Mouse (Mus musculus): Measurements from ENCODE around the gene Arid1b. TPM values are rescaled to one million over a fixed set of nuclear protein-coding genes. Genes with fewer than 3 reads are reported as not detected.
"Not testable (repeated sequence)": the region's sequence is repeated elsewhere in the genome, so short reads cannot be mapped to it uniquely, and the experiment has no call there.

The Arid1b gene
- polyA plus RNA-seq, 2 experiments from 2014 or later = 9.6 to 12.1 TPM

DNA sequence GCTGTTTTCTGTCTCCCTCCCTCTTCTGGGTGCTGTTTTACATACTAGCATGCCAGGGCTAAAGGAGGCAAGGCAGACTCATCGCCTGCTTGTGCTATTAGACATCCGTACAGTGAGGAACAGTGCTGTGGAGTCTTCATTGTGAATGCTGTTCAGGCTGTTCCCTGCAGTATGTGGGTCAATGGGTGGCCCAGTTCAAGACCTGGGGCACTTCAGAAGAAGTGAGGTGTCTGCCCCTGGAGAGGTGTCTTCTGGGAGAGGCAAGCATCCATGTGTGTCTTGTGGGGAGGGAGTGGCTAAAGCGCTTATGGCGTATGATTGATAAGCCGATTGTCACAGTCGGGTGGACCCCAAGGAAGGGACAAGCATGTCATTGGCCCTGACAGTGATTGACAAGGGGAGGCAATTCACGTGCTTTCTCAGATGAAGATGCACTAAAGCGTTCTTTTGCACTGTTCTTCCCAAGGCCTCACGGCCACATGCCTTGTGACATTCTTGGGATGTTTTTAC, 65.0 kb downstream of the Arid1b start:
- ATAC-seq = no peak

DNA sequence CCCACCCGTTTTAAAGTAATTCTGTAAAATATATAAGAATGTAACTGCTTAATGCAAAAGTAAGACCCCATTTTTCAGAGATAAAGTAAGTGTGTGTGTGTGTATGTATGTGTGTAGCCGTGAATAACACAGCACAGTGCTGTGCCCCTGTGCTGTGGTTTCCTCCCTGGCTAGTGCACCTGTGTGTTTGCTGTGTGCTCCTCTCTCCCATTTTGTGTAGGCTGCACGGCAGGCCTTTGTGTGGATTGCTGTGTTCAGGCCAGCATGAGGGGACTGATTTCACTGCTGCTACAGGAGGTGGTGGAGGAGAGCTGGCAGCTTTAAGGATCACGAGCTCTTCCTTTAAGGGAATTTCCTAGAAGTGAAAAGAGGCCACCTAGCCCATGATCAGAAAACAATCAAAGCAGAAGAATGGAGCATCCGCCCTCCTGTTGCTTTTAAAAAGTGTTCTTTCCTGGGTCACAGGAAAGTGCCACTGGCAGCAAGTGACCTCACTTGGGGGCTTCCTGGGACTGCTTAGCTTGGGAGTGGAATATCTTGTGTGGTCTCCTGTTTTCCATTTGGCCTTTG, 66.5 kb downstream of the Arid1b start:
- peak; percentile 47 for ATAC-seq

DNA sequence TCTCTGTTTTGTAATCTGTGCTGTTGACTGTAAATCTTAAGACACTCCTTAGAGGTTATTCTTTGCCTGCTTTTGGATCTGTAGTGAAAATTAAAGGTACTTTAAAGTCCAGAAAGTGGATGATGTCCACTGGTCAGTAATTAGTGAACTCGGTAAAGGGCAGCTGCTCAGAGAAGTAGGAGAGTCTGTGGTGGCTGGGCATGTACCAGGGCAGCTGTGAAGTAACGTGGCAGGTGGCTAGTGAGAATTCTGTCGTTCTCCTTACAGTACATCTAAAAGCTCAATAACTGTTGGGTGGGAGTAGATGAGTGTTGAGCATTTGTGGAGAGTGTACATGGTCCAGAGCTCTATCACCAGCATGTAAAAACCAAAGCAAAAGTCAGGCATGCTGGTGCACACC, 67.1 kb downstream of the Arid1b start:
- ATAC-seq = no peak

DNA sequence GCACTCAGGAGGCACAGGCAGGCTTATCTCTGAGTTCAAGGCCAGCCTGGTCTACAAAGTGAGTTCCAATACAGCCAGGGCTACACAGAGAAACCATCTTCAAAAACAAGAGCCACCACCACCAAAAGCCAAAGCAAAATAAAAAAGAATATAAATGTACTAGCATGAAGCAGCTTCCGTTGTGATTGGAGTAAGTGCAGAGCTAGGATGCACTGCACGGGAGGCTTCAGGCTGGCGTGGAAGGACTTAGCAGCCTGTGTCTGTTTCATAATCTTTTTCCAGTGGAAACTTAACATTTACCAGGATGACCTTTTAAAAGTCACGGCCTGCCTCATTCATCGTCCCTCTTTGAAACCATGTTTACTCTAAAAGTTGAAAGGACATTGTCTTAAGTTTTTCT, 67.5 kb downstream of the Arid1b start:
- ATAC-seq = no peak

DNA sequence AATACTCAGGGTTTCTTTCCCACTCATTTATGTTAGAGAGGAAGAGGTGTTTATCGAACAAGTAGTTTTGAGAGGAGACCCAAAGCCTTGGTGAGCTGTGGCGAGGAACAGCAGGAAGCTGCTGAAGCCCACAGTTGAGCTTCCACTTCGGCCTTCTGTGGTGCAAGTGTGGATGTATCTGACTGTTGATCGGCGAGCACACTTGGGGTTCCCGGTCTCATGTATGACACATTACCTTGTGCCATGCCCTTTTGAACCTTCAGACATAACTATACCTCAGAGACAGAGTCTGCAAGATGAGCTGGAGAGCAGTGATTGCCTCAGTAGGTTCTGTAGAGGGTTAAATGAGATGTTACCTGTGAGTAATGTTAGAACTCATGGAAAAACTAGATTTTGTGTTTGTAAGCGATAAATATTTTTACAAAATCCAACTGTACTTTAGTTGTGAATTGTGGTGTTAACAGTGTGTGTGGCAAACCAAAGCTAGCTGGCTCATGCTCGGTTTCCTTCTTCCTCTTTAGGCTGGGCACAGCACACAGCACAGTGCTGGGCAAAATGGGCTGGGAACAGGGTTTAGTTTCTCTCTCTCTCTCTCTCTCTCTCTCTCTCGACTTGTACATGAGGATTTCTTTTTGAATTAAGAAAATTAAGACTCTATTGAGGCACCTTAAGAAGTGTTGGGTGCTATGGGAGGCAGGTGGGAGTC, 69.5 kb downstream of the Arid1b start:
- ATAC-seq = peak; percentile 36

DNA sequence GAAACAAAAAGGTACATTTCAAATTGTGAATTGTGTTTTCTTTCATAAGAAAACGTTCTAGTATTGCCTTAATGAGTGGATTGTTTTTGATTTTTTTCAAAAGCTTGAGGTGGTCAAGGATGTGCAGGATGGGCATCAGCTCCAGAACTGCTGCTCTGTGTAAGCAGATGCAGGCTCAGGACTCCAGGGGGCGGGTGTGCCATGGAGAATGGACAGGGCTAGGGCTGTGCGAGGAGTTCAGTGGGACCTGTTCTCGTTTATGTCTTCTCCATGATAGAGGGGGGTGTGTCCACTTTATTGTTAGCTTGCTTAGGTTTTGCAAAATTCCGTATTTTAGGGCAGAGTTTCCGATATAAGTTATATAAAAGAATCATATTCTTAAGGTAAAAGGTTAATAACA, 70.6 kb downstream of the Arid1b start:
- ATAC-seq = no peak

DNA sequence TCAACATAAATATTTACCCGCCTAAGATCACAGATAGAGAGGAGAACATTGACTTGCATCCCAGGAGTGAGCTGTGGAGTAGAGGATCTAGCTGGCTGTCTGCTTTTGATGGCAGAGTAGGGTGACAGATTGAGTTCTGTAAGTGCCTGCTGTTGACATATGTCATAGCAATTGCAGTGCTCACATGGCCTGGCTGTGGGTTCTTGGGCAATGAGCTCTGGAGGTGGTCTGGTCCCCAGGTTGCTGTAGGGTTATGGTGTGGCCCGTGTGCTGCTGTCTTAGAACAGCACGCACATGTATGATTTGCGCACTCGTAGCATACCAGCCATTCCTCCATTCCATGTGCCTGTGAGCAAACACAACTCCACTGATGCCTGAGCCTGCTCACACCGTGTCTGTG, 71.1 kb downstream of the Arid1b start:
- no peak for ATAC-seq

DNA sequence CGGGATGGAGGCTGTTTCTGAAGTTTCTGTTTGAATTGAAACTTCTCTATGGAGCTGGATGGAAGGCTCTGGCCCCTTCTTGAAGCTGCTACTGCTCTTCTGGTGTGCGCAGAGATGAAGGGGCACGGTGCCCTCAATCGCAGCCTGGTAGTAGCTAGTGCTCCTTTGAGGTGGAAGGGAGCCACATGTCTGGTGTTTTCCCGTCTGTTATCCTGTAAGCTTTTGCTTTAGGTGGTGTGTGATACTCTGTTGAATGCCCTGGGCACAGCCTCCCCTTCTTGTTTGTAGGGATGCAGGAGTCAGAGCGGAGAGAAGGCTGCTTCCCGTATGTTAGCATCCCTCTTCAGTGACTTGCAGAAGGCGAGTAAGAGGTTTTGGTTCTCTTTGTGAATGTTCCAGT, 72.7 kb downstream of the Arid1b start:
- ATAC-seq = no peak

DNA sequence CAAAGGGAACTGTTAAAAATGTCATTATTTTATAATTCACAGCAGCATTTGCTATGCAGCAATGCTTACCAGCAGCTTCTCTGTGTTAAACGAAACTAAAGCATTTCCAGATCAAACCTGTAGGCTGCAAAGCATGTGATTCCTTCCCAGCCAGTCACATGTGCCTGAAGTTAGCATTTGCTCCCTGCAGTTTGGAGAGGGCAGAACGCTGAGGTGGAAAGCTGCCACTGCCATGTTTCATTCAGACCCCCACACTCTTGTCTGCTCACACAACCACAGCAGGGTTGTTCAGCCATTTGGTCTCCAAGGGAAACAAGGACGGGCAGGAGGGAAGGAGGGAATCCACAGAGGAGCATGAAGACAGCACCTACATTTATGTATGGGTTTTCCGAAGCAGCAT, 73.1 kb downstream of the Arid1b start:
- ATAC-seq = no peak

DNA sequence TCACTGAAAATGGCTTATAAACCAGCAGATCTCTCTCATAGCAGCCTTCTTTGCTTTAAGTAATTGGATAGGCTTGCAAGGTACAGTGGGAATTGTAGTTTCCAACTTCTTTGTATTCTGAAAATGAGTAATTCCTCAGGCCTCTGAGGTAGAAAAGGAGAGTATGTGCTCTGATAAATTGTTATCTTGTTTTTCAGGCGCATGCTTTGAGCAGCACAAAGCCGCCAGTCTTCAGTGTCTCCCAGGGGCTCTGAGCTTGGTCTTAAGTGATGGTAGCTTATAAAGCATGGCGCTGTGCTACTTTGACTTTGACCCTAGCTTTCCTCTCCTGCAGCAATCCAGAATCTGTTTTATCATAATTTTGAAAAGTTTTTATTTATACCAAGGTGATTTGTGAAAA, 76.3 kb downstream of the Arid1b start:
- no peak for ATAC-seq

DNA sequence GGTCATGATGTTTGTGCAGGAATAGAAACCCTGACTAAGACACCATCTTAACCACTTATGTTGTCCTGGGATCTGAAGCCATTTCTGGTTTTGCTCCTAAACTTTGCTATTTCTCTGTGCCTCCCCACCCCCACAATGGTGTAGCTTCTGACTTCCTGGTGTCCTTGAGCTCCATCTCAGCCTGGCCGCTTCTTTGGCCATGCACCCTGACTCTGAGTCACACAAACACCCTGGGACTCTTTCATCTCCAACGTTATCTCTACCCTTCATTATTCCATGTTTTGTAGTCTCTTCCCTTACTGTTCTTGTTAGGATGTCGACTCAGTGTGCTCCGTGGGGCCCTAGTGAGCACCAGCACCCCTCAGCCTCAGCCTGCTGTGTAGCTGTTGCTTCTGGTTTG, 78.4 kb downstream of the Arid1b start:
- no peak for ATAC-seq

DNA sequence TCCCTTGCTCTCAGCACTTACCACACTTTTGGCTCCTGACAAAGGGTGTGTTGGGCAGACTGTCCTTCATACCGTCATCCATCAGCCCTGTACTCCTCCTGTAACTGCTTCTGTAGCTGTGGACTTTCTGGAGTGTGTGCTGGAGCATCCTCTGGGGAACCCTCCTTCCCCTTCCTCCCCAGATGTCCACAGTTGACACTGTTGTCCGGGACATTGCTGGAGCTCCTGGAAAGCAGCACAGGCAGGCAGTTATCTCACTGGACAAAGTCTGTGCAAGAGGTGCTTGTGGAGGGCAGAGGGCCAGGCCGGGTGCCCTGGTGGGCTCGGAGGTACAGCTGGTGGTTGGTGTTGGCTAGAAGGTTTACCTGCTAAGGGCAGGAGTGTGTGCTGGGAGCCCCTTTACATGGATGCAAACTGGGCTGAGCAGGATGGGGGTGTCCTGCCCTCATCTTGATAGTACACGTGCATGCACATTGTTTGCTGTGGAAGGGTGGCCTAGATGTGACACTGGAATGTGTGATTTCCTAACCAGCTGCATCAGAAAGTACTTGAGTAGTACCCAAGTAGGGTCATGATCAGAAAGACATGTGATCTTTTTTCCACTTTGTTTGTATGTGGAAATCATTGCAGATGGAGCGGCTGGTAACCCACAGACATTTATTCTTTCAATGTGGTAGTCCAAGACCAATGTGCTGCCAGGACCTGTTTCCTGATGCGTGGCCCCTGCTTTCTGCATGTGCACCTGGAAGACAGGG, 80.8 kb downstream of the Arid1b start:
- ATAC-seq = no peak

DNA sequence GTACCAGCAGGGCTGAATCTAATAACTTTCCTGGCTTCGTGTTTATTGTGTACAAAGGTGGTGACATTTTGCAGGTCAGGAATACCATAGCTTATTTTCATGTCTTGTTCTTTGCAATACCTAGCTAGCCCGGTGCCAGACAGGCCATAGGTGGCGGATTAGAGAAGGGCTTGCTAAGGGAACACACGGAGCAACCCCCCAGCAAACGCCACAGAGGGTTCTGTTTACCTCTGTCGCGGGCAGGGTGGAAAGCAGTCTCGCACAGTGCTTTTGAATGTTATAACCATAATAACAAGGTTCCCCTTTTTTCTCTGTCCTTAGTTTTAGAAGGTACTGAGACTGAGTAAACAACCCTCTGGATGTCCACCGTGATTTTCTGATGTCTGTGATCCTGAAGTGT, 83.9 kb downstream of the Arid1b start:
- no peak for ATAC-seq

DNA sequence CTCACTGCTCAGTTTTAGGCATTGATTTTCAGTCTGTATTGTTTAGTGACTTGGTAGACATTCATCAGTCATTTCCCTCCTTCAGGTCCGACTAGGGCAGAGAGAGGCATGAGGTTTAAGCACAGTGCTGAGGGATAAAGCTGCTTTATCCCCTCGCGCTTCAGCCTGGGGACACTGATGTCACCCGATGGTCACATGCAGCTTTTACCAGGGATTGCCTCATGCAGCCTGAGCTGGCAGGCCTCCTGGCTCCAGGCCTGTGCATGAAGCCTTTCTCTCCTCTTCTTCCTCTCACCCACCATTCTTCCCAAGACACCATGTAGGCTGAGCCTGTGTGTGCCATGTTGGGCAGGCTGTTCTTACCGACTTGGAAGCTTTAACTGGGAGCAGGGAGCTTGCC, 84.4 kb downstream of the Arid1b start:
- no peak for ATAC-seq

DNA sequence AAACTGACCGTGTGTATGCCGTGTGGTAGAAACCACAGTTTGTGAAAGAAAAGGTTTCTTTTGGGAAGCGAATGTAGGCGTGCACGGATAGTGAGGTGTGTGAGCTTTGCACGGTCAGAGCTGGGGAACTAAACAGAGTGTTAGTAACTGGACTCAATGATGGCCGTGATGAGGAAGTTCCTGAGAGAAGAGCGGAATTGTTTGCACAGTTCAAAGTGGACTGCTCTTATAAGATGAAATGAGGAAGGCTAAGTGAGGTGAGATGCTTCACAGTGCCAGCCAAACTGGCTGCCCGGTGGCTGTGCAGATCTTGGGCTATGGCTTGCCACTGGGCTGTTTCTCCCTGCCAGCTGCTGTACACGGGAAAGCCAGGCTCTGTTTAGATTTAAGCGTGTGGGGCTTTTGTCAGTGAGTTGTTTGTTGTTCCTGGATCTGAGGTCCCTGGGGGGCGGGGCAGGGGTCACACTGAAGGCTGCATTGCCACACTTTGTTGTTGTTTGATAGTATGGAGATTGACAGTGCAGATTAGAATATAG, 86.8 kb downstream of the Arid1b start:
- ATAC-seq = no peak

DNA sequence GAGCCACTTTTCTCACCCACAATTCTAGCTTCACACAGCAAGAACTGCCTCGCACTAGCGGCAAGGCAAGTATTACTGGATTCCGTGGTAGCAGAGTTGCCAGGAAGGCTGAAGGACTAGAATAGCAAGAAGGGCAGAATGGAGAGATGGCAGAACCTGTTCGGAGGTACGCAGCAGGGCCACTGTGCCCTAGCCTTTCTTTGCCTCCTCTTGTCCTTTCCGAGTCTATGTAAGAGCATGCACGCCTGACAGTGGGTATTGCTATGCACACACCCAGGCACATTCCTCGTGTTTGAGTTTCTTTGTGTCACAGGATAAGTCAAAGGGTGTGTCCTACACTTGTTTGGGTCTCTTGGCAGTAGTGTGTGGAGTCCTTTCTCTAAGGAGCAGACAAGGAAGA, 88.1 kb downstream of the Arid1b start:
- ATAC-seq = no peak

DNA sequence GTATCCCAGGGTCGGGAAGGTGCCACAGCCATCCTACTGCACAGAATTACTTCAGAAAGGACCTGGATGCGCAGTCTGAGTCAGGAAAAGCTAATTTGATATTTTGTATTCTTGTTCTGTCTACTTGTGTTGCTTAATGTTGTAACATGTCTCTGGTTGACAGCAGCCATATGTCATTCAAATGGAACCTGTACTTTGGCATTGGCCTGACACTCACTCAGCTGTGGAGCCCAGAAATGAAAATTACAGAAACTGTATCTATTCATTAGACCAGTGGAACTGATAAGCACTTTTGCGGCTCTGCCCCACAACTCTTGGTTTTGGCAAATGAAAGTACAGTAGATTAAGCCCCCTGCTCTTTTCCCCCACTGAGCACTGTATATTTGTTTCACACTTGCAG, 89.4 kb downstream of the Arid1b start:
- ATAC-seq = no peak

DNA sequence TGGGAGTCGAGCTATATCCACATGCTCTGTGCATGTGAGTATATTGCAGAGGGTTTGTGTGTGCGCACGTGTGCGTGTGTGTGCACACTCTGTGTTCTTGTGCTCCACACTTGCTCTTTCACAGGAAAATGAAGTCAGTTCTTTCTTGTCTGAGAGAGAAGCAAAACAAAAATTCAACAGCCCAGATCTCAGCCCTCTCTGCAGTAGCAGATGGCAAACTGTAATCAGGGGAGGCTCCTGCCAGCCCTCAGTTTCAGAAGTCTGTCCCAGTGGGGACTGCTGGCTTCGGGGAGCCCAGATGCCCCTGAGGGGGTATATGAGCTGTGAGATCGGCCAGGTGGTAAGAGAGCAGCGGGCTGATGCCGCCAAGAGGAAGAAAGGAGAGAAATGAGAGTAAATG, 90.0 kb downstream of the Arid1b start:
- no peak for ATAC-seq

DNA sequence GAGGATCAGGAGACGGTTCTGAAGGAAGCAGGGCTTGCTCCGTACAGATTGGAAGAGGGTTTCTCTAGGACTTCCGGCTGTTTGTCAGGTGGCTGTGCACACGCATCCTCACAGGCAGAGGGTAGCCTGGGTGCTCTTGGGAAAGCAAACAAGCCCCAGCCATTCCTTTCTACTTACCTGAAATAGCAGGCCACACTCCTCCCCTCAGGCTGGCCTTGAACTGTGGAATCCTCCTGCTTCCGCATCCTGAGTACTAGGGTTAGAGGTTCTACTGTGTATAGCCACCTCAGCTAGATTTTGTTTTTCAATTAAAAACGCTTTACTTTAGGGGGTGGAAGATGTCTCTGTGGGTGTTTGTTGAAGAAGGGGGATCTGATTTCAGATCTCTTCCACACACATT, 90.9 kb downstream of the Arid1b start:
- ATAC-seq = no peak

DNA sequence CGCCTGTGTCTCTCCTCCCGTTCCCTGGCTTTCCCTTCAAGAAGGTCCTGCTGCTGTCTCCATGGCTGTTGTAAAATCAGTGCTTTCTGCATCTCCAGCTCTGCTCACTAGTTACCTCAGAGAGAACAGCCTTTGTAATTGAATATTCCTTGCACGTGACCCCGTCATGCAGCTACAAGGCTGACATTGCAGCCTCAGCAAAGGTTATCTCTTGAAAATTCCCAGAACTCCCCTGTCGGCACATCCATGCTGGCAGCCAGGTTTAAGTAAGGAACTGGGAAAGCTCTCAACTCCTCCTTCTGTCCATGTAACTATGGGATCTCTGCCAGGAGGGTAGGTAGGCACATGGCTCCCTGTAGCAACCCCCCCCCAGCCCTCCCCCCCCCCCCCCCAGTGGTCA, 91.8 kb downstream of the Arid1b start:
- no peak for ATAC-seq

DNA sequence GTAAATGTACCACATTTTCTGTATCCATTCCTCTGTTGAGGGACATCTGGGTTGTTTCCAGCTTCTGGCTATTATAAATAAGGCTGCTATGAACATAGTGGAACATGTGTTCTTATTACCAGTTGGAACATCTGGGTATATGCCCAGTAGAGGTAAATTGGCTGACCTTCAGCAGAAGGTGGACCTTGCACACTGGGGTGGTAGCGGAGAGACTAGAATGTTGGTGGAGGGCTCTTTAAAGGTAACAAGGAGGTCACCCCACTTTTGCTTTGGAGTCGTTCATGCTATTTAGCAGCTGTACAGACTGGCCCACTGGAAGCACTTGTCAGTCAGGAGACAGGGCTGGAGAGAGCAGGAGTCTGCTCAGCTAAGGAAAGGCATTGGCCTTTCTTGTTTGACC, 94.1 kb downstream of the Arid1b start:
- ATAC-seq = not testable (repeated sequence)

DNA sequence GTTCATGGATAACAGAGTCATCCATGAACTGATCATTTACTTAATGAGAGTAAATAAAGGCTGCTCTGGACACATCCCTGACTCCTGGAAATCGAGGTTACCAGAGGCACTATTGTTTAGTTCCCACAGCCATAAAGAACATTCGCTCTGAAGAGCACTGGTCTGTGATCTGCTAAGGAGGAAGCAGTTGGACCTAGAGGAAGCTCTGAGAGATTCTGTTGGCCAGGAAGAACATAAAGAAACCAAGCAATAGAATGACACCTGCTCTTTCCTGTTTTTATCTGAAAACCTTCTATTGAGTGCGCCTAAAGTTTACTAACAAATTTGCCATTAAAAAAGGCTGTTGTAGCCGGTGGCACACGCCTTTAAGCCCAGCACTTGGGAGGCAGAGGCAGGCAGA, 94.7 kb downstream of the Arid1b start:
- ATAC-seq = peak; percentile 35

DNA sequence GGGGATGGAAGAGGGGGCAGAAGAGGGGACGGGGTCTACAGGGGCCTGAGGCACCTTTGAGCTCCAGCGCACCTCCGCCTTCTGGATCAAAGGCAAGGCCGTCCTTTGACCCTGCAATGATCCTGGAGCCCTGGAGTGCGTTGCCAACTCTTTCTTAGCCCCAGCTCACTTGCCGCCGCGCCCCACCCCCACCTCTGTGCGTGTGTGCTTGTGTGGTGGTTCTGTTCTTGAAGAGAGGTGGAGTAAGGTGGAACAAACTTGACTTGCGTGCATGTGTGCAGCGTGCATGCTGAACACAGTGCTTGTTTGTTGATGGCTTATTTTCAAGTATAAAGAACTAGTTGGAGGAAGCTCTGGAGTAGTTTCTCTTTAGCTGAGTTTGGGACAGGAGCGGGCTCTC, 95.4 kb downstream of the Arid1b start:
- ATAC-seq = peak; percentile 63

DNA sequence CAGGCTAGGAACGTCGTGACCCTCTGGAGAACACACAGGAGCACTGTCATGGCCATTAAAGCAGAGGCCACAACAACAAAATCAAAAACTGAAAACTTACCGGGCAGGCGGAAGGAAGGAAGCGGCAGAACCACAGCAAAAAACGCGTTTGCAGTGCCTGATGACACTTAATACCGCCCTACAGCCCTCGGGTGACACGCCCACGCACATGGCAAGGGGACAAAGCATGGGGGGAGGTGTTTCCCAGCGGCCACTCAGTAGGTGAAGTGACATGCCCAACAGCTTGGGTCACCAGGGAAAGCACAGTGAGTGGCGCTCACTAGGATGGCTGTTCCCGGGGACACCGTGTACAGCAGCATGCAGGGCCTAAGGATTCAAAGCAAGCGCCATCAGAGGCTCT, 97.4 kb downstream of the Arid1b start:
- peak; percentile 40 for ATAC-seq

Data from activated CD4-positive, CD25-positive, alpha-beta regulatory T cell, adult 4 months (primary cell).